Mouse (Mus musculus) neural tube, embryonic 11.5 days (tissue): Measurements from ENCODE around the gene Kif28. TPM values are rescaled to one million over a fixed set of nuclear protein-coding genes. Genes with fewer than 3 reads are reported as not detected.
"Not testable (repeated sequence)": the region's sequence is repeated elsewhere in the genome, so short reads cannot be mapped to it uniquely, and the experiment has no call there.

ENCODE experiments used
- ATAC-seq: fragments of 200-750 bp; cut with Nextera tagmentation; 2 replicates; pipeline ENCODE4 v1.8.0; 2017; ENCODE audit warnings: moderate number of reproducible peaks, mild to moderate bottlenecking, moderate TSS enrichment, moderate library complexity; ENCODE audit not compliant: insufficient read depth, low FRiP score, low TSS enrichment
- DNase-seq: peaks from one replicate; pipeline ENCODE4 v3.0.0-alpha.2; 2015; ENCODE audit warnings: low spot score
- H3K27ac ChIP-seq: fragments of 300-500 bp; sonication (generic); 2 replicates; pipeline ENCODE4 v1.5.1; 2014; ENCODE audit warnings: low read depth, mild to moderate bottlenecking, low read length
- H3K27me3 ChIP-seq: fragments of 300-500 bp; sonication (generic); 2 replicates; pipeline ENCODE4 v1.6.1; 2014; ENCODE audit warnings: mild to moderate bottlenecking, low read length, mixed read lengths; ENCODE audit not compliant: control insufficient read depth, insufficient read depth
- H3K36me3 ChIP-seq: fragments of 300-500 bp; sonication (generic); 2 replicates; pipeline ENCODE4 v1.6.1; 2014; ENCODE audit warnings: mild to moderate bottlenecking, low read length, moderate library complexity, mixed read lengths; ENCODE audit not compliant: control insufficient read depth, insufficient read depth
- H3K4me1 ChIP-seq: fragments of 300-500 bp; sonication (generic); 2 replicates; pipeline ENCODE4 v1.6.1; 2014; ENCODE audit warnings: low read length, mixed read lengths; ENCODE audit not compliant: control insufficient read depth, insufficient read depth
- H3K4me2 ChIP-seq: fragments of 300-500 bp; sonication (generic); 2 replicates; pipeline ENCODE4 v1.6.1; 2014; ENCODE audit warnings: low read depth, mild to moderate bottlenecking, moderate library complexity
- H3K4me3 ChIP-seq: fragments of 300-500 bp; sonication (generic); 2 replicates; pipeline ENCODE4 v1.5.1; 2014; ENCODE audit warnings: low read depth, low read length
- H3K9ac ChIP-seq: fragments of 300-500 bp; sonication (generic); 2 replicates; pipeline ENCODE4 v1.6.1; 2014; ENCODE audit warnings: mild to moderate bottlenecking, low read length
- H3K9me3 ChIP-seq: fragments of 300-500 bp; sonication (generic); 2 replicates; pipeline ENCODE4 v1.6.1; 2016; ENCODE audit warnings: low read length; ENCODE audit not compliant: control insufficient read depth
- WGBS: fragments of 180-500 bp; shearing (Covaris S2); extraction: QIAGEN DNeasy Blood & Tissue Kit; methylation state at CpG from one replicate; pipeline ENCODE4 v1.1.7; 2014; 5-methylcytosine and 5-hydroxymethylcytosine counted together
- polyA plus RNA-seq: library from polyadenylated mRNA; unstranded; fragments of >200 nt; fragmentation: Nextera tagmentation; extraction: Ambion mirVana; gene quantifications from 2 replicates; pipeline ENCODE4 v1.2.1, GENCODE M21; 2014

The Kif28 gene
- polyA plus RNA-seq, 1 experiment from 2014 or later: not detected

- H3K4me3 ChIP-seq: no peak overlapping the region
- H3K27ac ChIP-seq: no peak overlapping the region
- H3K27me3 ChIP-seq: no peaks in the 10 kb centered on the region
- 86% methylated on average over 6 of the region's 6 CpGs for WGBS
- H3K9ac ChIP-seq: no peak overlapping the region
- no peak overlapping the region for H3K4me2 ChIP-seq
- no peak for DNase-seq
- ATAC-seq: no peak
- no peaks in the 10 kb centered on the region for H3K4me1 ChIP-seq
- peaks cover 6% of the 10 kb centered on the region for H3K36me3 ChIP-seq
- H3K9me3 ChIP-seq: no peaks in the 10 kb centered on the region
These were observed 56.7 kb downstream of the Kif28 start for GRCm38 (mm10) chr1:179688415-179688814.

GRCm38 (mm10) chr1:179687966-179688365 lies 57.1 kb downstream of the Kif28 start:
- Histone ChIP-seq H3K4me3 (no peak overlapping the region), H3K4me2 (no peak overlapping the region), H3K9me3 (no peaks in the 10 kb centered on the region), H3K9ac (no peak overlapping the region), H3K27ac (no peak overlapping the region), H3K4me1 (no peaks in the 10 kb centered on the region), H3K36me3 (peaks cover 6% of the 10 kb centered on the region), H3K27me3 (no peaks in the 10 kb centered on the region)
- 91% methylated on average over 3 of the region's 3 CpGs for WGBS
- DNase-seq (no peak), ATAC-seq (no peak)

GRCm38 (mm10) chr1:179687305-179687704 lies 57.8 kb downstream of the Kif28 start:
- Histone ChIP-seq H3K36me3 (peaks cover 6% of the 10 kb centered on the region), H3K27ac (no peak overlapping the region), H3K9me3 (no peaks in the 10 kb centered on the region), H3K4me1 (no peaks in the 10 kb centered on the region), H3K9ac (no peak overlapping the region), H3K27me3 (no peaks in the 10 kb centered on the region), H3K4me3 (no peak overlapping the region), H3K4me2 (no peak overlapping the region)
- DNase-seq: no peak
- ATAC-seq: no peak
- 97% methylated on average over 1 of the region's 1 CpGs for WGBS

- Histone ChIP-seq H3K27me3 (no peaks in the 10 kb centered on the region), H3K36me3 (peaks cover 6% of the 10 kb centered on the region), H3K27ac (no peak overlapping the region), H3K9ac (no peak overlapping the region), H3K9me3 (no peaks in the 10 kb centered on the region), H3K4me3 (no peak overlapping the region), H3K4me2 (no peak overlapping the region), H3K4me1 (no peaks in the 10 kb centered on the region)
- DNase-seq (no peak), ATAC-seq (no peak)
- 82% methylated on average over 5 of the region's 5 CpGs for WGBS
These were observed 58.3 kb downstream of the Kif28 start for GRCm38 (mm10) chr1:179686781-179687180.

GRCm38 (mm10) chr1:179686348-179686747 lies 58.7 kb downstream of the Kif28 start:
- Histone ChIP-seq H3K4me3 (no peak overlapping the region), H3K4me2 (no peak overlapping the region), H3K4me1 (no peaks in the 10 kb centered on the region), H3K9me3 (no peaks in the 10 kb centered on the region), H3K36me3 (peaks cover 6% of the 10 kb centered on the region), H3K27ac (no peak overlapping the region), H3K9ac (no peak overlapping the region), H3K27me3 (no peaks in the 10 kb centered on the region)
- ATAC-seq: no peak
- no peak for DNase-seq
- WGBS: 93% methylated on average over 6 of the region's 6 CpGs

- not testable (repeated sequence) for H3K27me3 ChIP-seq, H3K9me3 ChIP-seq, H3K9ac ChIP-seq, H3K27ac ChIP-seq, H3K36me3 ChIP-seq, H3K4me3 ChIP-seq, H3K4me1 ChIP-seq, H3K4me2 ChIP-seq, ATAC-seq, DNase-seq
- WGBS: 90% methylated on average over 9 of the region's 10 CpGs
These were observed 62.3 kb downstream of the Kif28 start for GRCm38 (mm10) chr1:179682753-179683152.

- H3K27ac ChIP-seq: no peak overlapping the region
- H3K4me2 ChIP-seq: no peak overlapping the region
- no peak overlapping the region for H3K9ac ChIP-seq
- H3K4me3 ChIP-seq: no peak overlapping the region
- H3K4me1 ChIP-seq: no peaks in the 10 kb centered on the region
- no peaks in the 10 kb centered on the region for H3K9me3 ChIP-seq
- peaks cover 4% of the 10 kb centered on the region for H3K36me3 ChIP-seq
- ATAC-seq (no peak), DNase-seq (no peak)
- H3K27me3 ChIP-seq: no peaks in the 10 kb centered on the region
- 94% methylated on average over 4 of the region's 4 CpGs for WGBS
These were observed 65.7 kb downstream of the Kif28 start for GRCm38 (mm10) chr1:179679326-179679725.

GRCm38 (mm10) chr1:179677031-179677430 lies 68.0 kb downstream of the Kif28 start:
- Histone ChIP-seq H3K27ac (no peak overlapping the region), H3K27me3 (no peaks in the 10 kb centered on the region), H3K4me3 (no peak overlapping the region), H3K4me2 (no peak overlapping the region), H3K36me3 (peaks cover 2% of the 10 kb centered on the region), H3K9me3 (no peaks in the 10 kb centered on the region), H3K9ac (no peak overlapping the region), H3K4me1 (no peaks in the 10 kb centered on the region)
- DNase-seq (no peak), ATAC-seq (no peak)
- WGBS: 86% methylated on average over 2 of the region's 2 CpGs

- Histone ChIP-seq H3K4me1 (peaks cover 8% of the 10 kb centered on the region; the same call in 1 of the 2 replicates), H3K27ac (no peak overlapping the region), H3K36me3 (peaks cover 1% of the 10 kb centered on the region), H3K4me2 (no peak overlapping the region), H3K4me3 (no peak overlapping the region), H3K27me3 (no peaks in the 10 kb centered on the region), H3K9ac (no peak overlapping the region), H3K9me3 (no peaks in the 10 kb centered on the region)
- WGBS: 88% methylated on average over 3 of the region's 3 CpGs
- ATAC-seq (no peak), DNase-seq (no peak)
These were observed 70.7 kb downstream of the Kif28 start for GRCm38 (mm10) chr1:179674355-179674754.
